Mouse (Mus musculus) central nervous system, embryonic 11.5 days (tissue): ENCODE results near the gene Mta1. TPM values are rescaled to one million over a fixed set of nuclear protein-coding genes. Genes with fewer than 3 reads are reported as not detected.

Source experiments
- polyA plus RNA-seq: library from polyadenylated mRNA; depleted of rRNA; stranded (reverse); fragments of >200 nt; gene quantifications from 2 replicates; pipeline ENCODE4 v1.2.3, GENCODE M21; 2012; rRNA removed

Gene Mta1
- 104 and 129 TPM in 2 replicates for polyA plus RNA-seq

GRCm38 (mm10) chr12:113097749-113098281, at the start of gene Mta1:
Gene Mta1, plus strand, starts transcription at chr12:113098278.

DNA sequence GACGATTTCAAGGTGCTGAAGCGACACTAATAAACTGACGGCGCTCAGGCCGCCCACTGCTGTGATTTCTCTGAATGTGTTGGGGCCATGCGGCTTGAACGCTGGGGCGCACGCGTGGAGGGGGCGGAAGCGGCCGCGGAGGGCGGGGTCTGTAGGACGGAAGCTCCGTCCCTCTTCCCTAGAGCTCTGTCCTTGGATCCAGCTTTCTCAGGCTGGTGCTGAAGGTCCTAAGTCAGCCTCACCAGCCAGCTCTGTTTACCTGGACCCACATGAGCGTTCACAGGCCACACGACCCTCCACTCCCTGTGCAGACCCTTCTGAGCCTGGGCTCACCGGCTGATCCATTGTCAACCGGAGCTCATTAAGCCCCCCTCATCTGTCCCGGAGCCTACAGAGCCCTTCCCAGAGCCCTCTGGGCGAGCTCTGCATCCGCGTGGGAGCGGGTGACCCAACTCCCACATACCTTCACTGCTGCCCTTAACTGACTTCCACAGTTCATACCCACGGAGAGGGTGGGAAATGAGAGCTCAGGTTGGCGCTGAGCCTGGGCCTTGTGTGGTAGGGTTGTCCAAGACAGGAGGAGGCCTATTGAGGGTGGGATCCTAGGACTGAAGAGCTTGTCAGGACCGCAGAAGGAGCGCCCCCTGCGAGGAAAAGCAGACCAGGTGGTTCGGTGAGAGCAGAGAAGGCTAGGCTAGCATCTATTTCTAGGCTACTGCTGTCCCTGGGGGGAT, 23.6 kb upstream of the Mta1 start, which contains the start of gene Tex22:
Tex22 (plus strand) TSS at position 174 of the 734 bp plus-strand sequence.

GRCm38 (mm10) chr12:113139908-113140615, 42.0 kb downstream of the Mta1 start, which contains the start of gene Crip2:
Gene Crip2, plus strand, starts transcription at chr12:113140236.

GRCm38 (mm10) chr12:113146112-113147057, 48.3 kb downstream of the Mta1 start, which contains the start of gene Crip1:
Gene Crip1, plus strand, starts transcription at chr12:113146316.

GRCm38 (mm10) chr12:113155887-113156539, 57.9 kb downstream of the Mta1 start, which contains the start of gene Tedc1:
Gene Tedc1, plus strand, starts transcription at chr12:113156421.

GRCm38 (mm10) chr12:113185442-113186291, 87.6 kb downstream of the Mta1 start, which contains the start of gene Tmem121:
Gene Tmem121, plus strand, starts transcription at chr12:113185930.

Other genes starting within 250 kb of the Mta1 start
- 0.08 and 0.10 TPM in 2 replicates for gene Gpr132, start 230.1 kb upstream of the Mta1 start, polyA plus RNA-seq
- gene Jag2, start 168.5 kb upstream of the Mta1 start, polyA plus RNA-seq, result 19.3 and 19.6 TPM in 2 replicates
- gene Nudt14, start 156.2 kb upstream of the Mta1 start, polyA plus RNA-seq, result 32.2 and 39.3 TPM in 2 replicates
- gene Btbd6, start 121.8 kb upstream of the Mta1 start, polyA plus RNA-seq, result 20.3 and 21.4 TPM in 2 replicates
- gene Brf1, start 97.6 kb upstream of the Mta1 start, polyA plus RNA-seq, result 88.4 and 89.6 TPM in 2 replicates
- gene Pacs2, start 83.8 kb upstream of the Mta1 start, polyA plus RNA-seq, result 47.2 and 55.8 TPM in 2 replicates
- 0.07 and 0.09 TPM in 2 replicates for gene Tex22, start 23.8 kb upstream of the Mta1 start, polyA plus RNA-seq
- 128 and 134 TPM in 2 replicates for gene Crip2, start 42.0 kb downstream of the Mta1 start, polyA plus RNA-seq
- gene Crip1, start 48.0 kb downstream of the Mta1 start, polyA plus RNA-seq, result 102 and 112 TPM in 2 replicates
- gene Tedc1, start 58.1 kb downstream of the Mta1 start, polyA plus RNA-seq, result 37.7 and 56.1 TPM in 2 replicates
- 22.9 and 30.9 TPM in 2 replicates for gene Tmem121, start 87.7 kb downstream of the Mta1 start, polyA plus RNA-seq